Mouse (Mus musculus) Muller cell, postnatal 12 days (primary cell): ENCODE data around the gene Ttc28.

Experiments used
- DNase-seq: peaks from one replicate; pipeline ENCODE4 v3.0.0-alpha.2; 2015; ENCODE audit errors: inconsistent ontology term

Gene Ttc28

GRCm38 (mm10) chr5:110888596-110888995, 9.0 kb downstream of the Ttc28 start:
- no peak for DNase-seq

DNA sequence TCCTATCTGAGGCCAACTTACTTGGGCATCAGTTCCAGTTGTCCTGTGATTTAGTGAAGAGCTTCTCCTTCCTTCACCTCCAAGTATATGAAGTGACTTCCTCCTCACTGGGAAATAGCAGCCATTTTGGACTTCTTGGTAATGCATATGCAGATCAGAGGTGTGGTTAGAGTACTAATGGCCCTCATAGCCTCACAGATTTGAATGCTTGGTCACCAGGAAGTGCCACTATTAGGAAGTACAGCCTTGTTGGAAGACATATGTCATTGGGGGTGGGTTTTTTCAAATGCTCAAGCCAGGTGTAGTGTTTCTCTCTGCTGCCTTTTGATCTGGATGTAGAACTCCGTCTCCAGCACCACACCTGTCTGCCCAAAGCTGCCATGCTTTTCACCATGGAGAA, 10.3 kb downstream of the Ttc28 start:
- no peak for DNase-seq

GRCm38 (mm10) chr5:110890561-110890960, 11.0 kb downstream of the Ttc28 start:
- no peak for DNase-seq

DNA sequence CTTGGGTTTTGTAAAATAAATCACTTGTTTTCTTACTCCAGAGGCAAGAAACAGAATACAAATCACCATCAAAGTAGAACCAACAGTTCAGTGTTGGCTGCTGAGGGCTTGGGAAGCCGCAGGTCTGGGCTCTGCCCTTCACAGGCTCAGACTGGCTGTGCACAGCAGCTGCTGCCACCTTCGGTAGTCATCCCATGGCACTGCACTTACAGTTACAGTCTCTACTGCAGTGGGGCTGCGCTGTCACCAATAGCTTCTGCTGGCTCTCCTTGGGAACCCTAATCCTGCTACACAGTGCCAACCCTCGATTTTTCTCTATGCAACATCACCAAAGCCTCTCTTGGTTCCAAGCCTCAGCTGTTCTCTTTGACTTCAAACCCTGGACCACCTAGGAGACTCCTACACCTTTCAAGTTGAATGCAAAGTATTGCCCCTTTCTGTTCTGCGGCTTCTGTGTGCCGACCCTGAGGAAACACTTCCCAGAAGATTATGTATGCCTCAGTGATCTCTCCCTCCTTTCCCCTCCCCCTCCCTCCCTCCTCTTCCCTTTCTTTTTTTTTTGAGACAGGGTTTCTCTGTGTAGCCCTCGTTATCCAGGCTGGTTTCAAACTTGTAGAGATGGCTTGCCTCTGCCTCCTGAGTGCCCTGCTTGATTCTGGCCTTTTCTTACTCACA, 17.6 kb downstream of the Ttc28 start:
- no peak for DNase-seq

DNA sequence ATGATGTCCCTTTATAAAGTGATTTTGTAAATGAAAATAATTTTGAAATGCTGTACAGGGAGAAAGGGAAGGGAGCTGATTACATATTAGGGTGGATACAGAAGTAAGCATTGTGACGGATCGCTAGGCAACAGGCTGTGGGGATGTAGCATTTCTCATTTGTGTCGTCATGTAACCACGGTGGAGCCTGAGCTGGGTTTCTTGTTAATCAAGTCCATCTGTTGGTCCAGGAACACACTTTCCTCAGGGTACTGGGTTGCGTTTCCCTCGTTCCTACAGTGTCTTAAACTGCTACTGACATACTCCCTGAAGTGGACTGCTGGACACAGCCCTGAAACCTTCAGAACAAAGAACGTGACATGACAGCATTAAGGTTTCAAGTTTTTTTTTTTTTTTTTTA, 18.6 kb downstream of the Ttc28 start:
- DNase-seq = no peak

DNA sequence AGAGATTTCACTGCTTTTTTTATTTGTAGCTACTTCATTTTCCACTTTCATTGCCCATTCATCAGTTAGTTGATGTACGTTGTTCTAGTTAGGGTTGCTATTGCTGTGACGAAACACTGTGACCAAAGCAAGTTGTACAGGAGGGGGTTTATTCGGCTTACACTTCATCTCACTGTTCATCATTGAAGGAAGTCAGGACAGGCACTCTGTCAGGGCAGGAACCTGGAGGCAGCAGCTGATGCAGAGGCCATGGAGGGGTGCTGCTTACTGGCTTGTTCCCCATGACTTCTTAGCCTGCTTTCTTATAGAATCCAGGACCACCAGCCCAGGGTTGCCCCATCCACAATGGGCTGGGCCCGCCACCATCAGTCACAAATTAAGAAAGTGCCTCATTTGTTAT, 19.2 kb downstream of the Ttc28 start:
- DNase-seq = no peak

GRCm38 (mm10) chr5:110900331-110900730, 20.7 kb downstream of the Ttc28 start:
- no peak for DNase-seq

DNA sequence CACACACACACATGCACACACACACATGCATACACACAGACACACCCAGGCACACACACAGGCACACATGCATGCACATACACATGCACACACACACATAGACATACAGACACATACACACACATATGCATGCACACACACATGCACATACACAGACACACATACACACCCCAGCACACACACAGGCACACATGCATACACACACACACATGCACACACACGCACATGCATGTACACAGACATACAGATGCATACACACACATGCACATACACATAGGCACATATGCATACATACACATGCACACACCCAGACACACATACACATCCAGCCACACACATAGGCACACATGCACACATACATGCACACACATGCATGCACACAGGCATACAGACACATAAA, 27.1 kb downstream of the Ttc28 start:
- no peak for DNase-seq

DNA sequence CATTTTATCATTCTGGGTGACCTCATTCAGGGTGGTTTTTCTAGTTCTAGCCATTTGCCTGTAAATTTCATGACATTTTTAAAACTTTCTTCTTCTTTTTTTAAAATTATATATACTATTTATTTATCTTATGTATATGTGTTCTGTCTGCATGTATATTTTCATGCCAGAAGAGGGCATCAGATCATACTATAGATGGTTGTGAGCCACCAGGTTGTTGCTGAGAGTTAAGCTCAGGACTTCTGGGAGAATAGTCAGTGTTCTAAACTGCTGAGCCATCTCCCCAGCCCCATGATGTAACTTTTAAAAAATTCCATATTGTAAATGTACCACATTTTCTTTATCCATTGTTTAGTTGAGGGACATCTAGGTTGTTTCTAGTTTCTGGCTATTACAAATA, 29.3 kb downstream of the Ttc28 start:
- DNase-seq = no peak

- DNase-seq = no peak
Measured at GRCm38 (mm10) chr5:110909955-110910589, 30.5 kb downstream of the Ttc28 start.

GRCm38 (mm10) chr5:110914859-110915258, 35.3 kb downstream of the Ttc28 start:
- DNase-seq = no peak

- DNase-seq = no peak
Measured at GRCm38 (mm10) chr5:110916241-110916640, 36.6 kb downstream of the Ttc28 start.

GRCm38 (mm10) chr5:110919541-110919940, 39.9 kb downstream of the Ttc28 start:
- no peak for DNase-seq

DNA sequence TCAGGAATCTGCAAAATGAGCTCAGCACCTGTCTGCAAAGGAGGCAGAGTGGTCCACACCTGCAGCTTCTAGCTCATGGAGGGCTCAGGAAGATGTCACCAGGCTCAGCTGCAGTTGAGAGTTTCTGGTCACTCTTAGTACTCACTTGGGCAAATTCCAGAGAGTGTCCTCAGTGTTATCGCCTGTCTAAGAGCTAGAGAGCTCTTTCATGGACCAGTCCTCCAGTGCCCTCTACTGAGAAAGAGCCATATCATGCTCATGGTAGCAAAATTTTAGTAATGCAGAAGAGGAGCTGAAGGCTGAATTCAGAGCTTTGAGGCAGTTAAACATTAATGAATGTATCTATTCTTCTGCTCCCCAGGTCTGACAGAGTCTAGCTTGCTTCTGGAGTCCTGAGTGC, 43.7 kb downstream of the Ttc28 start:
- peak; percentile 28 for DNase-seq

DNA sequence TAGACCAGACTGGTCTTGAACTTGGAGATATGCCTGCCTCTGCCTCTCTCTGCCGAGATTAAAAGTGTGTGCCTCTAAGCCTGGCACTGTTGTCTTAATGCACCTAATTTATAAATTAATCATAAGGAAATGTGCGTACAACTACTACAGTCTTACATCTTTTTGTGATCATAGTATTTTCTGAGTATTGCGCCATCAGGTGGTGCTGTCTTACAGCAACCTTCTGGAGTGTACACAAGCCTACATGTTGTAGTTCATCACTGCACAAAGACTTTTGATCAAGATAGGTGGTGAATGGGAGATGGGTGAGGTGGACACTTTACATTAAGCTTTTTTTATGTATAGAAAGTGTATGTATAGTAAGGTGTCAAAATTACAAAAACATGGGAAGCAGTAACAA, 45.0 kb downstream of the Ttc28 start:
- no peak for DNase-seq

- peak; percentile 12 for DNase-seq
Measured at GRCm38 (mm10) chr5:110925804-110926203, 46.2 kb downstream of the Ttc28 start.

DNA sequence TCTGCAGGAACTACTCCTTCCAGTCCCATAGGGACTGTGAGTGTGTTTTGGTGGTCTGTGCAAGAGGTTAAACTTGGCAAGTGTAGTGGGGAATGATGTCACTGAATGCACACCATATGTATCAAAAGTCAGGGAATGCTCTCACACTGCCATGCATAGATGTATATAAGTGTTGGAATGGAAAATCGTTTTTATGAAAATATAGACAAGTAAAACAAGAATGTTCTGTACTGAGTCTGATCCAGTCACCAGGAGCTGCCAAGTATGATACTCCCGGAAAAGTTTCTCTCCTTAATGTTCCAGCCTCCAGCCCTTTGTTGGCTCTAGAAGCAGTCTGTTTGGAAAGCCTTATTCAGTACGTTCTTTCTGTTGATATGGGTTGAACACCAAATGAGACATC, 48.7 kb downstream of the Ttc28 start:
- DNase-seq = no peak

GRCm38 (mm10) chr5:110929306-110929705, 49.7 kb downstream of the Ttc28 start:
- no peak for DNase-seq

- no peak for DNase-seq
Measured at GRCm38 (mm10) chr5:110936606-110937005, 57.0 kb downstream of the Ttc28 start.

DNA sequence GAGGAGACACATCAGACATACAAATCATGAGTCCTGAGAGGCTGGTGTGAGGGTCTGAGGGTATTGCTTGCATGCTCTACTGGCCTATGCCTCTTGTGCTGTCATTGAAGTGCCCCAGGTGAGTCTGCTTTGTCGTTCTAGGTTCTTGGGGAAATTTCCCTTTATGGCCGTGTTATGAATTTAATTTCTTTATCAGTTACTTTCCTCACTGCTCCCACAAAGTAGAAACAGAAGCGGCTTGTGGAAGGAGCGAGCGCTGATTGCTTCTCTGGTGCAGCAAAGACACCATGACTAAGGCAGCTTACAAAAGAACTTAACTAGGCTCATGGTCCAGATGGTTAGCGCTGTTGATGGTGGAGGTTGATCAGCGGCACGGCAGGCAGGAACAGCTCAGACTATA, 64.7 kb downstream of the Ttc28 start:
- no peak for DNase-seq

DNA sequence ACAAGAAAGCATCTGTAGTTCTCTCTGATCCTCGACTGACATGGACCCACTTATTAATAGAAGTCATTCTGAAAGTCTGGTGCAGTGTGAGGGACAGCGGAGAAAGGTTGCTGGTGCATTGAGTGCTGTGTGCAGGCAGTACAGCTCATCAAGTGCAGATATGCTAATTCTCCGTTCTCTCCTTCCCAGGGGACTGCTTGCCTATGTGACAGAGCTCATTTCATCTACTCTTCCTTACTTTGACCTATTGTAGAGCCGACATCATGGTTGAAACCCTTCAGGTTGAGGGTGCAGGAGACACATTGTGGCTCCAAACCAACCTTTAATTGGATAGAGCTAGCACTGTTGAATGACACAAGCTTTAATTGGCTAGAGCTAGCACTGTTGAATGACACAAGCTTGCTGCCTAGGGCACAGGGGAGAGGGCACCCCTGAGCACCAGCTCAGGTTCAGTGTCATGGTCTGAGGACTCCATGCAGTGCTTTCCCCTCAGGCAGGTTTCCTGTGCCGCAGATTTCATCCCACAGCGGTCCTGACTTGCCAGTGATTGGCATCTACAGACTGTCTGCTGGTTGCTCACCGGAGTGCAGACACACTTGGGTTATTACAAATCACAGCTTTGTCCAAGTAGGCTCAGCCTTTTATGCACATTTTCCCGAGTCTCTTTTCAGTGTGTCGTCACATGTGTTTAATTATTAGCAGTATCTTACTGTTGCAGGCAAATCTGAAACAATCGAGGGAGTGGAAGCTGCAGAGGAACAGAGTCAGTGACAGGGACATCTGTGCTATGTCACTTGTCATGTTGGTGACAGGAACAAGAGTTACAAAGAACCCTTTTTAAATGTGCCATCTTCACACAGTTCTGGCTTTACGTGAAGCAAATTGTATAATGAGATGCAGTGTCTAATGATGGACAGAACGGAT, 69.1 kb downstream of the Ttc28 start:
- DNase-seq = no peak

GRCm38 (mm10) chr5:110949791-110950190, 70.2 kb downstream of the Ttc28 start:
- peak; percentile 13 for DNase-seq

DNA sequence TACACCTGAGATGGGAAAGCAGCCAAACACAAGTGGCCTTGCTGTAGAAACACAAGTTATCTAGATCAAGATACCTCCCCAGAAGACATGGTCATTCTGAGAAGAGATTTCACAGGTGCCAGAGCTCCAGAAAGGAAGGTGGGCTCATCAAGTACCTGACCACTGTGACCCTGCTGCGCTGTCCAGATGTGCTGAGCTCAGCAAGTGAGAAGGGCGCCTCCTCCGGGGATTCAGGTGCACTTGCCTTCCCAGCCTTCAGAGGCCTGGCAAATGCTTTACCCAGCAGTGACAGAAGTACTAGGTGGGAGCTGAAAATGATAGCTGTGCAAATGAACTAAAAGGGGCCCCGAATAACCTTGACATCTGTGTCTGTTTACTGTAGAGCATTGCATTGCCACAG, 78.6 kb downstream of the Ttc28 start:
- no peak for DNase-seq
